Mouse (Mus musculus) WW6 (cell line): Measurements from ENCODE around the gene Armc7.
"Not testable (repeated sequence)": the region's sequence is repeated elsewhere in the genome, so short reads cannot be mapped to it uniquely, and the experiment has no call there.

Source experiments
- DNase-seq: peaks from one replicate; pipeline ENCODE4 v3.0.0-alpha.2; 2013; ENCODE audit warnings: low read depth, low spot score

Armc7 gene

DNA sequence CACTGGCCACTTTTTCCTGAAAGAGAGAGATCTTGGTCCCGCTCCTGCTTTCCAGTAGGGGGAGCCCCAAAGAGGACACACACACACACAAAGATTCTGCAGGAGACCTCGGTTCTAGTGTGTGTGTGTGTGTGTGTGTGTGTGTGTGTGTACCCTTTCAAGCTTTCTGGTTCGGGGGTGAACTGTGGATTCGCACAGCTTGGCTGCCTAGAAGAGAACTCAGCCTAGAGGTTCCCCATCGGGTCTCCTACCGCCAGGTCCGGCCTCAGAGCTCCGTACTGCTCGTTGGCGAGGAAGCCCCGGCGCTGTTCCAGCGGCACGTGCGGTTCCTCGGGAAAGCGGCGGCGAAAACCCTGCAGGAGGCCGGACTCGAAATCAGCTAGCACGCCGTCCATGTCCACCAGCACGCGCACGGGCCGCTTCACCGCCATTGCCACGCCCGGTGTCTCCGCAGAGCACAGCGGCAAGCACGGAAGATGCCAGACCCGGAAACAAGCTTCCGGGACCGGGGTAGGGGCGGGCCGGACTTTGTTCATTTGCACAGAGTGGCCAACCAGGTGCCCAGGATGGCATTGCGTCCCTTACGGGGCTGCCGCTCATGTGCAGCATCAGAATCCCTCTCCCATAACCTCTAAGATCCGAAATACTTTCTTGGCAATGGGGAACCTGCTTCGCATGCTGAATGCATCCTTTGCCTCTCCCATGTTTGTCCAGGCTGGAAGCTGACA lies 16.1 kb downstream of the Armc7 start, which contains the start of gene Nt5c:
Gene Nt5c (minus strand): TSS at position 507 of the 728 bp plus-strand sequence.
- DNase-seq: peak; percentile 58

DNA sequence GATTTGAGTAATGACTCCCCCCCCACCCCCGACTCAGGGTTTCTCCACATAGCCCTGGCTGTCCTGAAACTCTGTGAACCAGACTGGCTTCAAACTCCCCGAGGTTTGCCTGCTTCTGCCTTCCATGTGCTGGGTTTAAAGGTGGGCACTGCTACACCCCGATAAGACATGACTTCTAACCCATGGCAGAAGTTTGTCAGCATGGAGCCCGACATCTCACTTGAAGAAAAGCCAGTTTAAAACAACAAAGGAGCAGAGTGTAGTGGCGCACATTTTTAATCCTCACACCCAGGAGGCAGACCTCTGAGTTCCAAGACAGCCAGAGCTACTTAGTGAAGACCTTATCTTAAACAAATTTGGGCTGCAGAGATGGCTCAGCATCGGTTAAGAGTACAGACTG lies 16.9 kb downstream of the Armc7 start:
- no peak for DNase-seq

DNA sequence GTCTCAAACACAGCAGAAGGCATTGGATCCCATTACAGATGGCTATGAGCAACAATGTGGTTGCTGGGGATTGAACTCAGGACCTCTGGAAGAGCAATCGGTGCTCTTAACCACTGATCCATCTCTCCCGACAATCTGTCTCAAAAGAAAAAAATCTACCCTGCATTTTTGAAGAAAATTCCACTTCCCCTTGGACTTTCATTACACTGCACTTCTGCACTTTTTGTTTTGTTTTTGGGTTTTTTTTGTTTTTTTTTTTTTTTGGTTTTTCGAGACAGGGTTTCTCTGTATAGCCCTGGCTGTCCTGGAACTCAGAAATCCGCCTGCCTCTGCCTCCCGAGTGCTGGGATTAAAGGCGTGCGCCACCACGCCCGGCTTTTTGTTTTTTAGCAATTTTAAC lies 21.1 kb downstream of the Armc7 start:
- DNase-seq: not testable (repeated sequence)

DNA sequence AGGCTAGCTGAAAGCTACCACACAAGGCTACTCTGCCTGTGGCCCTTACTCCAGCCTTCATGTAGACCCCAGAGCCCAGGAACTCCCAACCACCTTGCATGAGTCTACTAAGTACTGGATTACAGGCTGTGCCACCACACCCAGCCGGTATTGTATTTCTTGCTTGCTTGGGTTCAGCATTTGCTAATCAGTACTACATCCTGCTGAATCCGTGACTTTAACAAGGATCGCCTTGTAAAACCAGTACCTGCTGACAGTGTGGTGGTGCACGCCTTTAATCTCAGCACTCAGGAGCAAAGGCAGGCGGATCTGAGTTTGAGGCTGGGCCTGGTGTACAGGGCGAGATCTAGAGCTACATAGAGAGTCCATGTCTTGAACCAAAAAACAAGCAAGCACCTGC lies 27.2 kb downstream of the Armc7 start:
- peak; percentile 34 for DNase-seq

DNA sequence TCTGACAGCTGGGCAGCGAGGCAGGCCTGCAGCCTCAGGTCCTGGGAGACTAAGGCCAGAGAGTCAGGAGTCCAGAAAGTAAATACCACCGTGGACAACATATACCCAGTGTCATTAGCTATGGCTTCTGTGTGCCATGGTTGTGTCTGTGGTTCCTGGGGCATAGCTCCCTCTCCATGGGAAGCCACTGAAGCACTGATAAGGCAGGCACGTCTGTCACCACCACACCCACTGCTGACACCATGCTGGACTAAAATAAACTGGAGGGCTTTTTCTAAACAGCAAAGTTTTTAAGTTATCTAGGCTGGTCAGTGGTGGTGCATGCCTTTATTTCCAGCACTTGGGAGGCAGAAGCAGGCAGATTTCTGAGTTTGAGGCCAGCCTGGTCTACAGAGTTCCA lies 31.1 kb downstream of the Armc7 start:
- DNase-seq: no peak

DNA sequence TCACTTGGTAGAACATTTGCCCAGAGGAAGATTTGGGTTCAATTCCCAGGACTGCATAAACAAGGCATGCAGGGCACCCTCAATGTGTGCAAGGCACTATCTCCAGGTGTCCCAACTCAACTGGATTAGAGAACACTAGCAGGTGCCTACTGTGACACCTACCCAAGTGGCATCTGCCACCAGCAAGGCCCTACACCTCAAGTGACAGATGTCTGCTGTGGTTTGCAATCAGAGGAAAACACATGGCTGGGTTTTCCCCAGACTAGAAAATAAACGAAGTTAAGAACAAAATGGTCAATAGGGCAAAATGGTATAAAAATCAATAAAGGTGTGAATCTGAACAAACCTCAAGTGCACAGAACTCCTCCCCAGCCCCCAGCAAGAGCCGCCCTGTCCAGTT lies 32.6 kb downstream of the Armc7 start:
- no peak for DNase-seq

DNA sequence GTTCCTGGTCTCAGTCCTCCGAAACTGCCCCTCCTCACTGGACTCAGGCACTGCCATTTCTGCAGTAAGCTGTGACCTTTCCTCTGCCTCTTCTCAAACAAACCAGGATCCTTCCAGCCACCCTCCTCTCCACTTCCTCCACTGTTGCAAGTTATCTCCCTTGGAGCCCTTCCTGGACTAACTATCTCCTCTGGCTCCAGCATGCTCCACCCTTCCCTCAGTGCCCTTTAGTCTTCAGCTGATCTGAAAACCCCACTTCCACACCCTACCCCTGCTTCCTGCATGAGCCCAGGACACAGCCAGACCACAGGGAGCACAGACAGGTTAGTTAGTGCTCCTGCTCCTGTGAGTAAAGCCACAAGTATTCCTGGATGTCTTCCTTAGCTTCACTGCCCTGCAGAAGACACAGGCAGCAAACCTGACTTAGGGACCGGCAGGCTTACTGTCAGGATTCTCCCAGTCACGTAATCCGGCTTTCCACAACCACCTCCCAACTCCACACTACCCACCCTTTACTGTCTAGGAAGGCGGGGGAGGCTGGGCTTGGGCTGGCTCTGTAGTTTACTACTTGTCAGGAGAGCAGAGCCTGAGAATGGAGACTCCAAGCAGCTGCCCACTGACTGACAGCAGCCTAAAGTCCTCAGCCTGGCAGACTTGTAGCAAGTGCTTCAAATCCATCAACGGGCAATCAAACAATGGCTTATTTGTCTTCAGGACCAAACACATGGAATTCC lies 34.5 kb downstream of the Armc7 start:
- DNase-seq: no peak

DNA sequence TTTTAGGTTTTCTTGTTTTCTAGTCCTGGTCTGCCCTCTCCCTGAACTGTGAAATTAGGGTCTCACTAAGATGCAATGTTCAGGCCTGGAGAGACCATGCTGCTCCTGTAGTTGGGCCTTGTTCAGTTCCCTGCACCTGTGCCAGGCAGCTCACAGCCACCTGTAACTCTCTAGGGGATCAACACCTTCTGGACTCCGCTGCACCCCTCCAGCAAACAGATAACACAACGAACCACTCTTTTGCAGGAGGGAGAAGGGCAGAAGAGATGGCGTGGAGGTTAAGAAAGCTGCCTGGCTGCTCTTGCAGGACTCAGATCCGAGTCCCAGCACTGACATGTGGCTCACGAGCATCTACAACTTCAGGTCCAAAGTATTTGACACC lies 35.0 kb downstream of the Armc7 start:
- DNase-seq: no peak

DNA sequence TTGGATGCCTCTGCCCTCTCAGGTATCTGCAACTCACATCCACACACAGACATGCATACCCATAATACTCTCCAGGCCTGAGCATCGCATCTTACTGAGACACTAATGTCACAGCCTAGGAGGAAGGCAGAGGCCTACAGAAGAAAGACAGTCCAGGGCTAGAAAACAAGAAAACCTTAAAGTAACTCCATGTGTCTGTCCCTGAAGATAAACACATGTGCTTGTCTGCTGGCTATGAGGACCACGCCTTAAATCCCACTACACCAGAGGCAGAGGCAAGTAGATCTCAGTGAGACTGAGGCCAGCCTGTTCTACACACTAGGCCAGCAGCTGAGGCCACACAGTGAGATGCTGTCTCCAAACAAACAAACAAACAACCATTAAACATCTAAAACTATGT lies 35.7 kb downstream of the Armc7 start:
- no peak for DNase-seq

DNA sequence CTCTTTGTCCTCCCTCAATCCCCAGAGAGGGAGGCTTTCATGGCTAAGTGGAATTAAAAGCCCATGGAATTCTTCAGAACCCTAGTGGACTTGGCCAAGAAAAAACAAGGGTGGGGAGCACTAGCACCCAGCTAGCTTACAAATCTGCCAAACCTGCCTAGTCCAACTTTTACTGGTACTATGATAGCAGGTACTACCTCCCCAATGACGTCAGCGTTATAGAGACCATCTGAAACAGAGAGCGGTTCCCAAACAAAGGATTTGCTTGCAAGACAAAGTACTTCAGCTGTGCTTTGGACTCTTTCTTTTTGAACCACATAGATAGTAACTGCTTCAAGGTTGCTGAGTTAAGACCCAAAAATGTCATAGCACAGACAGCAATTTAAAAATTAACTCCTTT lies 36.5 kb downstream of the Armc7 start:
- DNase-seq: no peak

DNA sequence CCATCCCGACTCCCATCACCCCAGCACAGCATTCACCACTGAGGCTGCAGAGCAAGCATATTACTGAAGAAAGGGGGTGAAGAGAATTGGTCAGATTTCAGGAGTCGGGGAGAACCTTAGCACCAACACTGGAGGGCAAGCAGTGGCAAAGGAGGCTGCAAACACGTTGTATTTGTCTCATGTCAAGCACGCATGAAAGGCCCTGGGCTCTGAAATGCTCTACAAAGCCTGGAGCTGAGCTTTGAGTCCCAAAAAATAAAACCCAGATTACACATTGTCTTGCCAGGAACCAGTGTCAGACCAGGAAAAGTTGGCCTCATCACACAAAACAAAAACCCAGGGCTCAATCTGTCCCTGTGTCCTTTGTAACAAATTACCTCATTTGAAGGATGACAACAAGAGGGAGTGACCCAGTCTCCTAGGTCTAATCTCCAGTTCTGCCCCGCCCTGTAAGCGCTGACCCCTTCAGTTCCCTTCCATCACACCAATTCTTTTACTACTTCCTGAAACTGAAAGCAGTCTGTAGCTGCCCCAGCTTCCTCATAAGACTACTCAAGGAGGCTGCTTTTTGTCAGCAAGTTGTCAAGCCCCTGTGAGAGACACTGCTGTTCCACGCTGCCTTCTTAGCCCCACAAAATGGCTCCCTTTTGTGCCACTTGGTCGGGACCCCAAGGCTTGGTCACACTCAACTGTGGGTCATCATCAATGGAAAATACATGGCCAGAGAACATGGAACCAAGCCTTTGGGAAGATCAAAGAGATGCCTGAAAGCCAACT lies 37.1 kb downstream of the Armc7 start:
- no peak for DNase-seq

DNA sequence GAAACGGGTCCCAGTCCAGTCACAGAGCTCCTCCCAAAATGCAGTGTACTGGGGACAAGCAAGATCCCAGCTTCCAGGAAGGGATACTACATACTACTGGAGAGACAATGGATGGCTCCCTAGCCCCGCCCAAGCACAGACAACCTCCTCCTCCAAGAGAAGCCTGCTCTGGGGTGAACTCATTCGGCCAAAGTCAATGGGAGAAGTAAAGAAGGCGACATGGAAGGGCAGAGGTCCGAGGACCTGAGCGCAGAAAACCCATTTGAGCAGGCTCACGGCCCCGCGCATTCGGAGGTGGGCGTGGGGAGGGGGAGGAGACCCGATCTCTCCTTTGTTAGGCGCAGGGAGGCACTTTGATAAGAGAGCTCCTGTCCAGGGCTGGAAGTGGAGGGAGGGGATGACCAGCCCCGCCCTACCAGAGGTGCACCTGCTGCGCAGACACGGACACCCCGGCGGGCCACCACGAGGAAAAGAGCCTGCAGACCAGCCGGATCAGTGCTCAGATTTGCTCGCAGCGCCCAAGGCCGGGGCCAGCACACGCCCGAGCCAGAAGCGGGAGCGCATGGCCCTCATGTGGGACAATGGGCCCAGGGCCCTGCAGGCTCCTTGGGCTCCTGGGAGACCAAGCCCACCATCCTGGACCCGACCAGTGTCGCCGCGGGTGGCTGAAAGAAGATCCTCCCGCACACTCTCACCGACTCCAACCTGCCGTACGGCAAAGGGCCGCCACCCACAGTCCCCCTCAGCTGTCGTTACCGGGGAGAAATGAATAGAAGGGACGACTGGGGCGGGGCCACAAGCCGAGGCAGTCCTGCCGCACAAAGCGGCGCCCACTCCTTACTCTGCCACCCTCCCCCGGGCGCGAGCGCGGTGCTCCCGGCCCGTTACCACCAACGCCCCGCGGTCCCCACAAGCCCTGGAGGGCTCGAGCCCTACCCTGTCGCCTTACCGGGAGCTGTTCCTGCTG lies 38.1 kb downstream of the Armc7 start:
- DNase-seq: no peak

DNA sequence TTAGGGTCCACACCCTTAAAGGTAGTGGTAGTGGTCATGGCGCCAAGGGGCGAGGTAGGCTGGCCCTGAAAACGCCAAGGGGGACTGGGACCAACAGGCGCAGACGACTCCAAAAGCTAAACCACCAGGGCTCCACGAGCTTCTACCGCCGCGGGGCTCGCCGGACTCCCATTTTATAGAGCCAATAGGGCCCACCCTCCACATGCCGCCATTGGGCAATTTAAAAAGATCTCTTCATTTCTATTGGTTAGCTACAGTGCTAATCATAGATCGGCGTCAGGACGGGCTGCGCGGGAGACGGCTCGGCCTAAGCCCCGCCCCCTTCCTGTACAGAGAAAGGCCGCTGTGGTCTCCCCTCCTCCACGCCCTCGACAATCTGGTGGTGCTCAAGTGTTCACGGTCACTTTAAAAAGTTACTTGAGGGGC lies 38.8 kb downstream of the Armc7 start, which contains the start of gene Jpt1:
Gene Jpt1 (minus strand): TSS at position 150 of the 426 bp plus-strand sequence.
- peak; percentile 92 for DNase-seq

DNA sequence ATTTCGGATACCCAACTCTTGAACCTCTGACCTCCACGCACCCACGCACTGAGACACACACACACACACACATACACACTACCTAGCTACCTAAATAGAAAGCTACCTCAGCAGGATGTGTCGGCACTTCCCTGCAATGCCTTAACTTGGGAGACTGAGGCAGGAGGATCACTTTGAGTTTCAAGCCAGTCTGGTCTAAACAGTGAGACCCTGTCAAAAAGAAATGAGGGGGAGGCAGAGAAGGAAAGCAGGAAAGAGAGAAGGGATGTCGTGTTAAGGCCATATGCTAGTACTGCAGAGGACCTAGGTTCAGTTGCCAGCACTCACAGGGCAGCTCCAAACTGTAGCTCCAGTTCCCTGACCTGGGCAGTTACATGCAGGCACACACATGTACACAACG lies 39.6 kb downstream of the Armc7 start:
- DNase-seq: no peak

DNA sequence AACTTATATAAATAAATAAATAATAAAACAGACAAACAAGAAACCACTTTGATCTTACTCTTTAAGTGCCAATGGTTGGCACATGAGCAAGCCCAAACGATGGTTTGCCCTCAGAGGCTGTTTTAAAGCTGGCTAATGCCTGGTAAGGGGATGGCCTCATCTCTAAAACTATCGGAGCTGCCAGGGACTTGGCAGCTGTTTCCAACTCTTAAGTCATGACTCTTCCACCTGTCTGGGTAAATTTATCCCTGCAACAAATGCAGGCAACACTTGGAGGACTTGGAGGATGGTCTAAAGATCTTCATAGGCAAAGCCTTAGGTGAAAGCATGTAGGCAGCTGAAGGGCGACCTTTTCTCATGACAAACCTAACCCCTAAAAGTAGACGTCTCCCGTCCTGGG lies 41.5 kb downstream of the Armc7 start:
- DNase-seq: no peak

DNA sequence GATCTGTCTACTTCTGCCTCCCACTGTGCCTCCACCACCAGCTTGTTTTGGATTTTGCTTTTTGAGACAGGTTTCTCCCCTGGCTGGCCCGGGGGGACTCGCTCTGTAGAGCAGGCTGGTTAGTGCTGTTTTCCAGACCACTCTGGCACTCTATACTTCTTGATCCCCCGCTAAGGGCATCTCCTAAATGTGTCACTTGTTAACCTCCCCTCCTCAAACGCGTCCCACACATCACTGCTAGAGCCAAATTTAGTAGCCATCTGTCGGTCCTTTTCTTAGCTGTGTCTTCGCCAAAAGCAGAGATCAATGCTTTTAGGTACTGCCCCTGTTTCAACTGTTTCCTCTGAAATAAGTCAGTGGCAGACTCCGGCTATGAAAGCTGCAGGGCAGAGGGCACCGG lies 43.2 kb downstream of the Armc7 start:
- DNase-seq: no peak

DNA sequence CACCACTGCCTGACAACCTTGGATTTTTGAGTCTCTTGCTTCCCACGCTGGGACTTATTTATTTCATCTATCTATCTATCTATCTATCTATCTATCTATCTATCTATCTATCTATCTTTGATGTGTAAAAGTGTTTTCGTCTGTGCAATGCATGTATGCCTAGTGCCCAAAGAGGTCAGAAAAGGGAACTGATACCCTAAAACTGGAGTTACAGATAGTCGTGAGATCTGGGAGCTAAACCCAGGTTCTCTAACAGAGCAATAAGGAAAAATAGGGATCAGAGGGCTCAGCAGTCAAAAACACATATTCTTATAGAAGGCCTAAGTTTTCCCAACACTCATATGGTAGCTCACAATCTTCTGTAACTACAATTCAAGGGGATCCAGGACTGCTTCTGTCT lies 44.1 kb downstream of the Armc7 start:
- DNase-seq: no peak

DNA sequence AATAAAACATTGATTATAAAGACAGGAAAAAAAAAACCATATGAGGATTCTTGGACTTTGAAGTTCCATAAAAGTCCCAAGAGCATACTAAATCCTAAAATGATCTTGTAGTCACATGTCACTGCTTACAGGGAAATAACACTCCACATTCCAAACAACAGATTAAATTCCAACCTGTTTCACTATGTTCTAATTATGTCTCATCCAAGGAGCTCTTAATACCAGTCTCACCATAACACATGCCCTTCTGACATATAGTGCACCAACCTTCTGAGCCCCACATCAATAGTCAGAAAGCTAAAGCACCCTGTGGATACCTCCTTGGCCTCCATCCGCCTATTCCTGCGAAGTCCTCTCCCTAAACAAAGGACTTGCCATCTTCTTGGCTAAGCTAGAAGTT lies 44.8 kb downstream of the Armc7 start:
- DNase-seq: no peak

DNA sequence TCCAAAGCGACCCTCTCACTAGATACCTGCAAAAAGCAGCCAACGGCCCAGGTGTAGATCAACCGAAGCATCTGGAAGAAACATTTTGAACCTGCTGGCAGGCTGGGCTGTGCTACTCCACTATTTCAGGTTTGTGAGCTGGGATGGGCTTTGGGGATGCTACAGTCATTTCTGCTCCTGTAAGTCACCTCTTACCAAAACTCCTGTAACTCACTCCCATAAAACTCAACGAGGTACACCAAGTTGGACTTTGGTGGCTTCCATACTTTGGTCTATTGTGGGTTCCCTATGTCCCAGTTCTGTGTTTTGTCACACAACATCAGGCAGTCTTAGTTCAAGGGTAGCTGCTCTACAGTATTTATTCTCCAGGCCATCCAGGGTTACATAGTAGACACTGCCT lies 45.6 kb downstream of the Armc7 start:
- DNase-seq: no peak

DNA sequence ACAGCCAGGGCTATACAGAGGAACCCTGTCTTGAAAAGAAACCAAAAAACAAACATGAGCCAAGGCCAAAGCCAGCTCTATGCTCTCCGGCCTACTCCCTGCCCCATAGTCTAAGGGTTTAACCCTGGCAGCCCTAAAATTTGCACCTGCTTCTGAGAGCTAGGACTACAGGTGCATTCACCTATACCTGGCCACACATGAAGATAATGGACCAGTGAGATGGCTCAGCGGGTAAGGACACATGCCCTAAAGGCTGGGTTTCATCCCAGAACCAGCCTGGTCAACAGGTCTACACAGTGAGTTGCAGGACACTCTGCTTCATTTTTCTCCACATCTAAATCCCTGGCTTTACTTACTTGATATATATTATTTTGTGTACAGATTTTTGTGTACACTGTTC lies 46.8 kb downstream of the Armc7 start:
- DNase-seq: no peak

DNA sequence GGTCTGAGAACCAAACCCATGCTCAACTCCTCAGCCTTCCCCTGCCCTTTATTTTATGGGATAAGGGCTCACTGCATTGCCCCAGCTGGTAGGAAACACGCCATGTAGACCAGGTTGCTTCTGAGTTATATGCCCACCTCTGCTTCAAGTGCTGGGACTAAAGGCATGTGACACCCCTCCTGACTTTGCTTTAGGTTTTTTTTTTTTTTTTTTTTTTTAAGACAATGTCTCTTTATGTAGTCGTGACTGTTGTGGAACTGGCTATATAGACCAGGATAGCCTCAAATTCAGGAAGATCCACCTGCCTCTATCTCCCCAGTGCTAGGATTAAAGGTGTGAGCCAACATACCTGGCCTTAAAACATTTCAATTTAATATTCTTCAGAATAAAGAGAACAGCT lies 47.2 kb downstream of the Armc7 start:
- no peak for DNase-seq
